Mouse (Mus musculus) left cerebral cortex, adult 8-10 months (tissue): ENCODE measurements around the gene Pcif1. TPM values are rescaled to one million over a fixed set of nuclear protein-coding genes. Genes with fewer than 3 reads are reported as not detected.
"Not testable (repeated sequence)": the region's sequence is repeated elsewhere in the genome, so short reads cannot be mapped to it uniquely, and the experiment has no call there.

Experiments used
- DNase-seq, 2 experiments: peaks; one replicate each; pipeline ENCODE4 v3.0.0; 2022; ENCODE audit warnings: low spot score in 2 of 2
- total RNA-seq, 4 experiments: library from RNA; stranded (reverse); gene quantifications; 2 replicates each; pipeline ENCODE4 v1.2.4; 2022

Pcif1 gene
- total RNA-seq, 4 experiments from 2014 or later = 47.7 to 59.4 (median 52.0) TPM

DNA sequence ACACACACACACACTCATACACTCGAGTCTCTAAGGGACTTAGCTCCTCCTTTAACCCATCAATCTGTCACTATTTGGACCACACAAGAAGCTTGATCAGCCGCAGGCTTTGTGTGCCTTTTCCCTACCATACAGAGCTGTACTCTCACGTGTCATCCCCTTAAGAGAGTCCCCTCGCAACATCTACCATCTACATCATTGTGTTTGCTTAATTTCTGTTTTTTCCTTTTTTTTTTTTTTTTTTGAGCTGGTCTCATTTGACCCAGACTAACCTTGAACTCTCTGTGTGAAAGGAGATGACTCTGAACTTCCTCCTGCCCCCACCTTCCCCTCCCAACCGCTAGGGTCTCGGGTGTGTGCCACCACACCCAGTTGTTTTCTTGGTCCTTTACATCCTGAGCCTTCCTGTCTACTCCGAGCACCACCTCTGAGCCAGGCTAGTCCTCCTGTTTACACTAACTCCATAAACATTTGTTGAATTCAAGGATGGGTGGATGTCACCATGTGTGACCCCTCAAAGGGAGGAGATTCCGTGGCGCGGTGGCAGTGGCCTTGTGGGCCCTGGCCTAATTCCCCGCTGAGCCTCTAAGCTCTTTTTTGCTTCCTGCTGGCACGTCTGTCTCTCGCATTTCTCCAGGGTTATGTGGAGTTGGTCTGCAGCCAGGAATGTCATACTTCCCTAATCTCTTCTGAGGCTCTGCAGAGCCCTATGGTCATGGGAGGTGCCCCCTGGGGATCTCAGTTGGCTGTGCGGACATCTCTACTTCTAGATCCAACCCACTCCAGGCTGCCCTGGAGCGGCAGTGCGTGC, 12.2 kb upstream of the Pcif1 start:
- no peak for DNase-seq

DNA sequence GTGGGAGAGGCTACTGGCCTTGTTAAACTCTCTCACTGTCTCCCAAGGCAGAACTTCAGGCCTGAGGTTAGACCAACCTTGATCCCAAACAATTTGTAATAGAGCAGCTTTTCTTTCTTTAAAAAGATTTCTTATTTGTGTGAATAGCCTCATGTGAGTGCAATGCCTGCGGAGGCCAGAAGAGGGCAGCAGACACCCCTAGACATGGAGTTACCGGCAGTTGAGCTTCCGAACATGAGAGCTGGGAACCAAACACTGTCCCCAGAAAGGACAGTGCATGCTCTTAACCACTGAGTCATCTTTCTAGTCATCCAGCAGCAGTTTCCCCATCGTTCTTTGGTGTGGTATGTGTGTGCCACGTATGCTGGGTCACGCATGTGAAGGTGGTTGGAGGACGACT, 11.5 kb upstream of the Pcif1 start:
- DNase-seq = no peak

DNA sequence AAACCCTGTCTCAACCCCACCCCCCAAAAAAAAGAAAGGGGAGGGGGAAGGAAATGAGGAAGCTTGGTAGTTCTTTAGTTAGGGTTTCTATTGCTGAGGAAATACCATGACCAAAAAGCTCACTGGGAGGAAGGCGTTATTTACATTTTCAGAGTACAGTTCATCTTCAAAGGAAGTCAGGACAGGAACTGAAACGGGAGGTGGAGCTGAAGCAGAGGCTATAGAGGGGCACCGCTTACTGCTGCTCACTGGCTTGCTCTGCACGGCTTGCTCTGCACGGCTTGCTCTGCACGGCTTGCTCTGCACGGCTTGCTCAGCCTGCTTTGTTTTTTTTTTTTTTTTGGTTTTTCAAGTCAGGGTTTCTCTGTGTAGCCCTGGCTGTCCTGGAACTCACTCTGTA, 10.6 kb upstream of the Pcif1 start:
- DNase-seq = no peak

DNA sequence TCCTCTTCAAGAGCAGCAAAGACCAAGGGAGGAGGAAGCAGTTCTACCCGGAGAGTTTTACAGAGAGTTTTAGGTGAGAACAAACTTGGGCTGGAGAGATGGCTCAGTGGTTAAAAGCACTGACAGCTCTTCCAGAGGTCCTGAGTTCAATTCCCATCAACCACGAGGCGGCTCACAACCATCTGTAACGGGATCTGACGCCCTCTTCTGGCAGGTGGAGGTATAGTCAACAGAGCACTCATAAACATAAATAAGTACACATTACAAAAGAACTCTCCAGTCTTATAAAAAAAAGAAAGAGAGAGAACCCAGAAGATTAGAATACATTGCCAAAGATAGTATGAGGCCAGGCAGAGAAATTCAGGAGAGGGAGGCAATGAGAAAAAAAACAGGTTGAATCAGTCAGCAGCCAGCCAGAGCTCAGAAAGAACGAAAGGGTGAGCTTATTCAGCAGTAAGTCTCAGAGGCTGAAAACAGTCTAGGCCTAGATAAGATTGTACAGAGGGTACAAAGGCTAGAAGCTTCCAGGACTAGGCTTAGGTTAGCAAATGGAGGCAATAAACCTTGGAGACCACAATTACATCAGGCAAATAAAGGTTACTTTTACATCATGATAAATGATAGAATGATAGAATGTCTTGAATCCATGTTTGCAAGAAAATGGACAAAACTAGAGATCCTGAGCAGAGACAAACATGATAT, 7.4 kb upstream of the Pcif1 start:
- DNase-seq = no peak

DNA sequence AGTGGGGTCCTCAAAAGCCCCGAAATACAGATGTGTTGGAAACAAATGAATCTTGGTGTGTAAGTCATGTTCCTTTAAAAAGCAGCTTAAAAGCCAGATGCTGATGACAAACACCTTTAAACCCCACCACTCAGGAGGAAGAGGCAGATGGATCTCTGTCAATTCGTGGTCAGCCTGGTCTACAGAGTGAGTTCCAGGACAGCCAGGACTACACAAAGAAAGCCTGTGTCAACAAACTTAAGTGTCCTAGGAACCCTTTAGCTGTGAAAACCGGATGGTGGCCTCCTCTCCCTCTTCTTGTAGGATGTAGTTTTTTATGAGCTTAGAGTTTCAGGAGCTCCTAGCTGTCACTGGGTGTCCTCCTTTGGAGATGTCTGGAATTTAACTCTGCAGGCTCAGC, 5.5 kb upstream of the Pcif1 start:
- DNase-seq = no peak

DNA sequence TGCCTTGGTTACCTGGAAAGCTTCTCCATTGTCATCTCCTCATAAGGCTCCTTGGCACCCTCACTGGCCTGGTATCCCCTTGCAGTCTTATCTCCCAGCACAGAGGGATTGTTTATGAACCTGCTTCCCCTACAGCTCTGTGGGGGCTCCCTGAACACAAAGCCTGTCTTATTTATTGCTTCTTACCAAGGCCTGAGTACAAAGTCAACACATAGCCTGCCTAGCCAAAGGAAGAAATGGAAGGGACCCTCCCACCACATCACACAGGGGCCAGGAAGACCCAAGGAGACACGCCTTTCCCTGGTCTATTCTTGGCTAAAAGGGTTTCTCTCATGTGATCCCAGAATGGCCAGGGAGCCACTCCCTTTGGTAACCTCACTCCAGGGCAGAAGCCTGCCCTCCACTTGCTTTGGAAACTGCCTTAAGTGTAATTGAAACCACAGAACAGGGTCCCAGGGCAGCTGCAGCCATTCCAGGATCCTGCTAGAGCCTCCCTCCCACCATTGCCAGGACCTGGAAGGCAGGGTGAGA, 4.8 kb upstream of the Pcif1 start:
- no peak for DNase-seq

DNA sequence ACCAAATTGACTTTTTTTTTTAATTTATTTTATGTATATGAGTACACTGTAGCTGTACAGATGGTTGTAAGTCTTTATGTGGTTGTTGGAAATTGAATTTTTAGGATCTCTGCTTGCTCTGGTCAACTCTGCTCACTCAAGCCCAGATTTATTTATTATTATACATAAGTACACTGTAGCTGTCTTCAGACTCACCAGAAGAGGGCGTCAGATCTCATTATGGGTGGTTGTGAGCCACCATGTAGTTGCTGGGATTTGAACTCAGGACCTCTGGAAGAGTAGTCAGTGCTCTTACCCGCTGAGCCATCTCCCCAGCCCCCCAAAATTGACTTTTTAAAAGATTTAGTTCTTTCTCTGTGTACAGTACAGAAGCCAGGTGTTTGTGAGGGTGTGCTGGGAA, 3.5 kb upstream of the Pcif1 start:
- DNase-seq = not testable (repeated sequence)

DNA sequence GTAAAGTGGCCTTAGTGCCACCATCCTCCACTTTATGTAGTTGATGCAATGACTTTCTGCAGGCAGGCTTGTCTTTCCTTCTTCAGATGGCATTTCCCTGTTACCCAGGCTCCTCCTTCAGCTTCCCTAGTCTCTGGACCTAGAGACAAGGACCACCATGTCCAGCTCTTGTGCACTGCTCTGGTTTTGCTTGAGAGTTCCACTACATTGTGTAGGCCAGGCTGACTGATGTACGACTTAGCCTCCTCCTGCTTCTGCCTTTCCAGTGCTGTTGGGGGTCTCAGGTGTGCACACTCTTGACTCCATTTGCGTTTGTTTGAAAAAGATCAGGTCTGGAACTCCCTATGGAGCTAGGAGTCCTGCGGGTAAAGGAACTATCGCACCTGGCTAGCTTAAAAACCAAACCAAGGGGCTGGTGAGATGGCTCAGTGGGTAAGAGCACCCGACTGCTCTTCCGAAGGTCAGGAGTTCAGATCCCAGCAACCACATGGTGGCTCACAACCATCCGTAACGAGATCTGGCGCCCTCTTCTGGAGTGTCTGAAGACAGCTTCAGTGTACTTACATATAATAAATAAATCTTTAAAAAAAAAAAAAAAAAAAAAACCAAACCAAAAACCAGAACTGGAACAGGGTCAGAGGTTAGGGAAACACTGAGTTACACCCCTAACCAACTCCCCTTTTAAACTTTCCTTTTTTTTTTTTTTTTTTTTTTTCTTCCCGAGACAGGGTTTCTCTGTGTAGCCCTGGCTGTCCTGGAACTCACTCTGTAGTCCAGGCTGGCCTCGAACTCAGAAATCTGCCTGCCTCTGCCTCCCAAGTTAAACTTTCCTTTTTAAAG, 1.5 kb upstream of the Pcif1 start:
- DNase-seq = not testable (repeated sequence)

DNA sequence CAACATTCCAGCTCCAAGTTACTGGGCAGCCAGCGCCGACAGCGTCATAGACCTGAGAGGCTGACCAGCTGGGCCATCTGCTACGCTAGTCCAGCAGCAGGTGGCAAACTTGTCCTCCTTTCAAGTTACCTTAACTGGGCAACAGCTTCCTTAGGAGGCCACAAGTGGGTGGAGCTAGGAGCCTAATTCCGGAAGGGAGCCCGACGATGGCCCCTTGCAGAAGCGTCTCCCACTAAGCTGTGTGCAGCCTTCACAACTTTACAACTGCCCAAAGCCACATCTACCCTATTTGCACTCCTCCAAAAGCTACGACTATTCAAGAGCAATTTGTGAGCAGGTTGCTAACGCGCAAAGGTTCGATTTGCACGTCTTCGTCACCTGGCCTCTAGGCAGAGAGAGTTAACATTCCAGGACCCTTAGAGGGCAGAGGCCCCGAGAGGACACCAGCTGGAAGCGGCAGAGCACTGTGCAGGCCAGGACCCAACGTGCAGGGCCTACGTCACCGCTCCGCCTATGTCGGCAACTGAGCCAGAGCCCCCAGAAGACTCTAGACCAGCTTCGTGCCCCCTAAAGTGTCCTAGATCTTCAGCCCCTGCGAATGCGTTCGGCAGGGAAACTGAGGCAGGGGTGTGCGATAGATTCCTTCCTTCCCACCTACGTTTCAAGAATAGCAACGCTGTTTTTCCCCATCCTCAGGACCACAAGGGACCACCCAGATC, 436 bp upstream of the Pcif1 start:
- DNase-seq = no peak

DNA sequence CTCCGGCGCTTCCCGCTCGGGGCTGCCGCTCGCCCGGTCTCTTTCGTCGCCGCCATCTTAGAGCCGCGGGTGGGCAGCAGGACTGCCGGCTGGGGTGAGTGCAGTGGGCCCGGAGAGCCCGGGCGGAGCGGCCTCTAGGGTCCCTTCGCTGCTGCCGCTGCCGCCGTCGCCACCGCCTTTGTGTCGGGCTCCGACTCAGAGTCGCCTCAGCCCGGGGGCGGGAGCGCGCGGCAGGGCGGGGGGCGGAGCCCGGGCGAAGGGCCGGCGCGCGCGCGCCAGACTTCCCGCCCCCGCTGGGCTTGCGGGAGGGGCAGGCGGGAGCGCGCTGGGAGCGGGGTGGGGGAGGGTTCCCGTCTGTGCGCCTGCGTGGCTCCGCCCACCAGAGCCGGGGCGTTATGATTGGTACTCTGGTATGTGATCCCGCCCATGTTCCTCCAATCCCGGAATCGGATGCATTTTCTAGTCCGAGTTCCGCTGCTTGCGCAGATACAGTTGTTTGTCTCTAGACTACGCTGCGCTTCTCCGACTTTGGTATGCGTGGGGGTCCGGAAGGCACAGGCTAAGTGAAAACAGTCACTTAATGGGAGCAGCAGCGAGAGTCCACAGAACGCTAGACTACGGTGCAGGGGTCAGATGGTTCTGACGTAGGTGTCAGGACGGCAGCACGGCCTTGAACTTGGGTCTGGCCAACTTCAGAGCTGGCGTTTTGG, 619 bp downstream of the Pcif1 start:
- peak; percentile 91 to 94 for DNase-seq

DNA sequence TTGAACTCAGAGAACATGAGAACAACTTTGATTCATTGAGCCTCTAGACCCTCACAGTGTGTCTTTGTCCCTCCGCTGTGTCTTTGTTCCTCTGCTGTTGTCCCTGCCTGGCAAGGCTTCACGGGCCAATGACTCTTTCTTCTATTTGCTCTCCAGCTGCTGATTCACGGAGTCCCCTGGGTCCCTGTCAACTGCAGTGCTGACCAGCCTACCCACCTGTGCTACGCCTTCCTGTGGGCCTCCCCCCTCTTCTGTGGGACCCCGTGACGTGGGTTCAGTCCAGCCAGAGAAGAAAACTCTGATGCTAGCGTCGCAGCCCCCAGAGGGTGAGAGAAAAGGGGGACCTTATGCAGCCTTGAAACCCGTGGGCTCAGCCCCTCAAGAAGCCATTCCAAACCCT, 3.5 kb downstream of the Pcif1 start:
- no peak for DNase-seq

DNA sequence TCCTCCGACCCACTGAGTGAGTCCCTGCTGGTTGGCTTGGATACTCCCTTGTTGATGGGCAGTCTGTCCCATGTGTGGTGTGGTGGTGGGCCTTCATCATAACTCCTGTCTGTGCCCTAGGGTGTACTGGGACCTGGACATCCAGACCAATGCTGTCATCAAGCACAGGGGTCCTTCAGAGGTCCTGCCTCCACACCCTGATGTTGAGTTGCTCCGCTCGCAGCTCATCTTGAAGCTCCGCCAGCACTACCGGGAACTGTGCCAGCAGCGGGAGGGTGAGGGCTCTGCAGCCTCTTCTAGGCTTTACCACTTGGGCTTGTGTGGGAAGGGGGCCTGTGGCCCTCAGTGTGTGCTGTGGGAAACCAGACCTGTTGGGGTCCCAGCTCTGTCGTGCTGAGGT, 6.7 kb downstream of the Pcif1 start:
- peak; percentile 68 to 82 for DNase-seq

DNA sequence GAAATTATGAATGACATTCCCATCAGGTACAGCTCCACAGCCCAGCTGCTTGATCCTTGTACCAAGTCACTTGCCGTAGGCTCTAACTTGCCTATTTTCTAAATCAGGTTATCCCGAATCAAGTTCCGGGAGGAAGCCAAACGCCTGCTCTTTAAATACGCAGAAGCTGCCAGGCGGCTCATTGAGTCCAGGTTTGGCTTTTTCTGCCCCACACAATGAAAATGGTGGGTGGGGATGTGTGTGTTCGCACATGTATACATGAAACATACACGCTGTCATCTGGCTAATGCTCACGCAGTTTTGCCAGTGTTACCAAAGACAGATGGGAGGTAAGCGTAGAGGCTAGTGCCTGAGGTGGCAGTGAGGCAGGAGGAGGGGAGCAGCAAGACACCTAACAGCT, 7.5 kb downstream of the Pcif1 start:
- no peak for DNase-seq

DNA sequence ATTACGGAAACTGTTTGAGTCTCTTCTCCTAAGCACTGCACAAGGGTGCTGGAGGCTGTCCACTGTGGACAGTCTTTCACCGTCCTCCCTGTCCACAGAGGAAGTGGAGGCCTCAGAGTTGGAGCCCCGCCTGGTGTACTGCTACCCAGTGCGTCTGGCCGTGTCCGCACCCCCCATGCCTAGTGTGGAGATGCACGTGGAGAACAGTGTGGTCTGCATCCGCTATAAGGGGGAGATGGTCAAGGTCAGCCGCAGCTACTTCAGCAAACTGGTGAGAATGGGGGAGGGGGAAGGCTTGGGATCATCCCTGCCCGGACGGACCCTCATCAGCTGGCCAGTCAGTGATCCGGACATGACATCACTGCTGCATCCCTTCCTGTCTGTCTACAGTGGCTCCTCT, 9.9 kb downstream of the Pcif1 start:
- no peak for DNase-seq

DNA sequence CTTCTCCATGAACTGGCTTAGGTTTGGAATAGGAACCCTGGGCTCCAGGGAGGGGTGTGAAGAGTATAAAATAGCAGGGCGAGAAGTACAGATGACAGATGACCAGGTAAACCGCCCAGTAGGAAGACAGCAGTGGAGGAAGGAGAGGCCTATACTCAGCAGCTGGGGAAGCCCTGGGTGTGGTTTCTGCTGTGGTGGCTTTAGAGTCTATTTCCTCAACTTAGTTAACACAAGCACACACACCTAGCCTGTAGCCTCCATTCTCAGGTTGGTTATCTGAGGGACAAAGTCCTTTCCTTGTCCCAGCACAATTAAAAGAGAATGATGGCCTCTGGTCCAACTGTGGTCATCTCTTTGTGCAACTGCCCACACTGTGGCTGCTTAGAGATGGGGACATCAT, 10.9 kb downstream of the Pcif1 start:
- DNase-seq = no peak

DNA sequence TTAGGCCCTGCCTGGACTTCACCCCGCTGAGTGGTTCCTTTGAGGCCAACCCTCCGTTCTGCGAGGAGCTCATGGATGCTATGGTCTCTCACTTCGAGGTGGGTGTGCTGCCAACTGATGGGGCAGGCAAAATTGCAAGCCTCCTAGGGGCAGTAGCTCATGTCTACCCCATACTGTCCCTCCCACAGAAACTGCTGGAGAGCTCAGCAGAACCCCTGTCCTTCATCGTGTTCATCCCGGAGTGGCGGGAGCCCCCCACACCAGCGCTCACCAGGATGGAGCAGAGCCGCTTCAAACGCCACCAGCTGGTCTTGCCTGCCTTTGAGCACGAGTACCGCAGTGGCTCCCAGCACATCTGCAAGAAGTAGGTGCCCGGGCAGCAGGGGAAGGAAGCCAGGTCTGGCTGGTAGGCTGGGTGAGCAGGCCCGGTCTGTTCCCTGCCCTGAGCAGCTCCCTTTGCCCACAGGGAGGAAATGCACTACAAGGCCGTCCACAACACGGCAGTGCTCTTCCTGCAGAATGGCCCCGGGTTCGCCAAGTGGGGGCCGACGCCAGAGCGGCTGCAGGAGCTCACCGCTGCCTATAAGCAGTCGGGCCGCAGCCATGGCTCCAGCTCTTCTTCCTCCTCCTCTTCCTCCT, 11.4 kb downstream of the Pcif1 start:
- no peak for DNase-seq

DNA sequence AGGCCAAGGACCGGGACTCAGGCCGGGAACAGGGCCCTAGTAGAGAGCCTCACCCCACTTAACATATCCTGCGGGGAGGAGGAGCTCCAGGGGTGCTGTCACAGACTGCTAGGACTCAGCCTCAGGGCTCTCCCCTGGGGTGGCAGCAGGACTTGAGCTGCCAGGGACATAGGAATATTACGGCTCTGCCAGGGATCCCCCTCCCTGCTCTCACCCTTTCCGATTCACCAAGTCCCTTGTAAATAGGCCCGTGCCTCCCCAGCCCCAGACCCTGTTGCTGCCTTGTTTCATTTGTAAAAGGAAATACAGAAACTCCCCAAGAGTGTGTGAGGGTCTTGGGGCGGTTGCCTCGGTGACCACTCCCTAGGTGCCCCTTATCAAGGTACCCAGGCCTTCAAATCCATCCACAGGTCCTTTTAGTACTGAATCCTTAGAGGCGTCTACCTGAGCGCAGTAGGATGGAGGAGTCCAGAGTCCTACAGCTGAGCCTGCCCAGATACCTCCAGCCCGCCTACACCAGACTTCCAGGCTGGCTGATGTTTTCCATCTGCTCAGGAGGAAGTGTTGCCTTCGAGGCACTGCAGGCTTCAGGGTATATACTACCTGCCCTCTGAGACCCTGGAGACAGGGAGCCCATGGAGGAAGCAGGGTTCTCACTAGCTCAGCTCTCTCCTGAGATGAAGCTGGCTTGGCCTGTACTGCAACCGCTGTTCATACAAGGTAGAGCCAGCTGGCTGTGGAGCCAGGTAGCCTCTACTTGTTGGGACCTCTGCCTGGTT, 12.1 kb downstream of the Pcif1 start:
- DNase-seq = no peak

DNA sequence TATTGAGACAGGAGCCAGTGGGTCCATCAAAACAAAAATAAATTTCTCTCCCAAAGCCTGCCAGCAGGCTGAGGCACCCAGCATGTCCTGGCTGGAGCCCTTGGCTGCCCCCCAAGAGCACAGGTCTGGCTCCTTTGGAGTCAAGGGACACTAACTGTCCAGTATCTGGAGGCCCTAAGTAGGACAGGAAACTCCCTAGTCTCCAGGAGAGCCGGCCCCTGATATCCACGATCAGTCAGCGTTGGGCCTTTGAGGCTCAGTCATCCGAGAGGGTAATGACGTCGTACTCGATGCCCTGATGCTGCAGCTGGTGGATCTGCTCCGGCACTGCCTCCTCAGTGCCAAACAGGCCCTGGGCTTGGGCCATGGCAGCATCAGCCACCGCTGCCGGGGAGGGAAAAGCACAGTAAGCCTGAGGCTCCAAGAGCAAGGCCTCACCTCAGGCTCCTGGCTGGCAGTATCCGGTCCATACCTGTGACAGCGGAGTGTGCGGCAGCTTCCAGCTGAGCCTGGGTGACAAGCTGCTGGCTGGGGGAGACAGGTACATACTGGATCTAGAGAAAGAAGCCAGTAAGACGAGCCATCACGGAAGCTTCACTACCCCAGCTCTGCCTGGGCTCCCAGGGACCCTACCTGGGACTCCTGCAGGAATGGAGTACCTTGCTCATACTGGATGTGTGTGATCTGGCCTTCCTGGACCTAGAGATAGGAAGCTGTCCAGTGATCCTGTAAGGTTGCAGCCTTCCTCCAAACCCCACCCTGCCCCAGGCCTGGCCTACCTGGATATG, 13.0 kb downstream of the Pcif1 start:
- no peak for DNase-seq
